Mouse (Mus musculus) cerebellum, adult 2 months (tissue): Measurements from ENCODE around the gene Kcnh2. TPM values are rescaled to one million over a fixed set of nuclear protein-coding genes. Genes with fewer than 3 reads are reported as not detected.

Experiments
- DNase-seq, 2 experiments: peaks; one replicate each; pipeline ENCODE4 v3.0.0; 2021
- H3K27ac ChIP-seq: fragments of 200-500 bp; 2 replicates; pipeline ENCODE4 v1.5.1; 2012; ENCODE audit warnings: low read length, control low read depth, inconsistent platforms; ENCODE audit not compliant: insufficient read depth
- H3K27me3 ChIP-seq: fragments of 200-500 bp; 2 replicates; pipeline ENCODE4 v1.6.1; 2012; ENCODE audit warnings: inconsistent platforms, mild to moderate bottlenecking, low read length, moderate library complexity; ENCODE audit not compliant: control insufficient read depth, insufficient read depth
- H3K4me1 ChIP-seq: fragments of 200-500 bp; 2 replicates; pipeline ENCODE4 v1.6.1; 2011; ENCODE audit warnings: low read length; ENCODE audit not compliant: control insufficient read depth, insufficient read depth
- H3K4me3 ChIP-seq: fragments of 200-500 bp; replicated peaks from 2 replicates; pipeline ENCODE3; 2011; ENCODE audit warnings: mild to moderate bottlenecking, low read depth, low read length, control low read depth; ENCODE audit not compliant: insufficient read depth
- CTCF ChIP-seq: fragments of 200-500 bp; IDR thresholded peaks from 2 replicates; pipeline ENCODE4 v1.5.1; 2011; ENCODE audit warnings: low read depth, mild to moderate bottlenecking, control low read depth, low read length, moderate library complexity, borderline replicate concordance; ENCODE audit not compliant: insufficient read depth
- POLR2A ChIP-seq: fragments of 200-500 bp; IDR thresholded peaks from 2 replicates; pipeline ENCODE4 v1.6.1; 2011; ENCODE audit warnings: low read length, control low read depth, borderline replicate concordance; ENCODE audit not compliant: insufficient read depth
- WGBS: fragments of 180-500 bp; shearing (Covaris S2); methylation state at CpG from one replicate; pipeline ENCODE4 v1.1.7; 2018; 5-methylcytosine and 5-hydroxymethylcytosine counted together
- polyA plus RNA-seq: library from polyadenylated mRNA; depleted of rRNA; stranded (reverse); fragments of >200 nt; gene quantifications from 2 replicates; pipeline ENCODE4 v1.2.3, GENCODE M21; 2012

Gene Kcnh2
- polyA plus RNA-seq, 1 experiment = 85.2 TPM

- DNase-seq = no peak
- 51% methylated on average over 6 of the region's 6 CpGs for WGBS
- Histone ChIP-seq H3K4me3 (no peak overlapping the region), H3K27me3 (no peaks in the 10 kb centered on the region), H3K27ac (no peak overlapping the region), H3K4me1 (no peaks in the 10 kb centered on the region)
- TF ChIP-seq POLR2A = no peak
- no peak for TF ChIP-seq CTCF
Measured at GRCm38 (mm10) chr5:24320467-24320813, 31.0 kb downstream of the Kcnh2 start.

GRCm38 (mm10) chr5:24319776-24320466 is 31.5 kb downstream of the Kcnh2 start:
- no peak for DNase-seq
- WGBS = 37% methylated on average over 13 of the region's 13 CpGs
- H3K4me1 ChIP-seq = no peaks in the 10 kb centered on the region
- no peak for TF ChIP-seq CTCF
- no peak for TF ChIP-seq POLR2A
- no peak overlapping the region for H3K4me3 ChIP-seq
- no peak overlapping the region for H3K27ac ChIP-seq
- H3K27me3 ChIP-seq = no peaks in the 10 kb centered on the region

- Histone ChIP-seq H3K27me3 (no peaks in the 10 kb centered on the region), H3K4me3 (no peak overlapping the region), H3K27ac (no peak overlapping the region), H3K4me1 (no peaks in the 10 kb centered on the region)
- TF ChIP-seq CTCF (no peak), POLR2A (no peak)
- DNase-seq = no peak
- WGBS = 93% methylated on average over 2 of the region's 2 CpGs
Measured at GRCm38 (mm10) chr5:24309223-24309622, 42.2 kb downstream of the Kcnh2 start.

GRCm38 (mm10) chr5:24308621-24309020 is 42.8 kb downstream of the Kcnh2 start:
- no peaks in the 10 kb centered on the region for H3K27me3 ChIP-seq
- H3K27ac ChIP-seq = no peak overlapping the region
- DNase-seq = no peak
- no peaks in the 10 kb centered on the region for H3K4me1 ChIP-seq
- TF ChIP-seq POLR2A (no peak), CTCF (no peak)
- no peak overlapping the region for H3K4me3 ChIP-seq
- WGBS = 24% methylated on average over 7 of the region's 7 CpGs

- Histone ChIP-seq H3K4me3 (no peak overlapping the region), H3K27ac (no peak overlapping the region), H3K4me1 (no peaks in the 10 kb centered on the region), H3K27me3 (no peaks in the 10 kb centered on the region)
- no peak for DNase-seq
- TF ChIP-seq POLR2A (no peak), CTCF (no peak)
- WGBS = 37% methylated on average over 5 of the region's 5 CpGs
Measured at GRCm38 (mm10) chr5:24307118-24307777, 44.2 kb downstream of the Kcnh2 start.

- DNase-seq = no peak
- Histone ChIP-seq H3K27me3 (no peaks in the 10 kb centered on the region), H3K4me1 (no peaks in the 10 kb centered on the region), H3K4me3 (no peak overlapping the region), H3K27ac (no peak overlapping the region)
- TF ChIP-seq CTCF = no peak; the same call in 1 of the 2 replicates
- TF ChIP-seq POLR2A = no peak
- WGBS = 57% methylated on average over 3 of the region's 3 CpGs
Measured at GRCm38 (mm10) chr5:24303199-24303598, 48.2 kb downstream of the Kcnh2 start.

GRCm38 (mm10) chr5:24299845-24300589 is 51.4 kb downstream of the Kcnh2 start:
- H3K4me3 ChIP-seq = no peak overlapping the region
- 26% methylated on average over 5 of the region's 5 CpGs for WGBS
- no peak overlapping the region for H3K27ac ChIP-seq
- H3K4me1 ChIP-seq = no peaks in the 10 kb centered on the region
- no peak for DNase-seq
- TF ChIP-seq CTCF (no peak), POLR2A (no peak)
- H3K27me3 ChIP-seq = no peaks in the 10 kb centered on the region
